ENCODE assay signal across 11 mouse cellular contexts in the genomic region with DNA sequence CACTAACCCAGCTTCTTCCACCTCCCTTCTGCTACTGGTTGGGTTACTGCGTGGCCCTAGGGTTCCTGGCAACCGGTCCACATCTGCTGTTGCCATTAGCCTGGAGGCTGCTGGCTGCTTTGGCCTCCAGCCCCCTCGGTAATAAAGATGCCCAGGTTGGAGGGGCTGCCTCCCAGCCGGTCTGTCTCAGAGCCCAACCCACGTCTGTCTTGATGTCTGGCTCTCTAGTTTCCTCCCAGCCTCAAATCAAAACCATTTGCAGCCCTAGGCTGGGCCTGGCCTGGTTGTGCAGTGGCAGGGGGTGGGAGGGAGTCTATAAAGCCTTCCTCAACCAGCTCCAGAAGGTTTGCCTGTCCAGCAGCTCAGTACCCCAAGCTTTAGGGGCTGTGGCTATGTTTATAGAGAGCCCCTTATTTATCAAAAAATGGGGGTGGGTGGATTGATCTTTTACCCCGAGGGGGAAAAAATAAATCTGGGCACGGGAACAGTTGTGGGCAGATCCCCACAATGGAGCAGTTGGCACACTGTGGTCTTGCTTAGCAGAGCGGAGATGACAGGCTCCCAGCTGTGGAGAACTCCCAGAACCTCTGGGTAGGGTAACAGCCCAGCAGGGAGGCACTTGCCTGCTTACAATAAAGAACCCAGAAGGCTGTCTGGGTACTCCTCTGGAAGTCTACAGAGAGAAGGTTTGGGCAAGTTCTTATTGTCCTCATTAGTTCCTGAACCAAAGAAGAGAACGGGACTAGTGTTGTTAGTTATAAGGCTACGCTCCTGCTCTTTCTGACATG. TPM values are rescaled to one million over a fixed set of nuclear protein-coding genes. Genes with fewer than 3 reads are reported as not detected.
DNase-seq lines count a peak whose midpoint lies in the region; ATAC-seq and TF ChIP-seq lines count a peak whose summit lies in the region.
"Had no signal": no experiment of that assay in that cellular context is flagged by ENCODE, and none has a peak within 500 bp of the region (broad histone marks: within the 10 kb centered on the region; RNA-seq: fewer than 3 reads in every experiment).

No protein-coding gene starts in this region.

- no peak overlapping the region for H3K4me3 ChIP-seq in kidney, postnatal 0 days (replicated peaks; ENCODE audit: low read depth, low read length)
- 0 out of 2 replicates have a peak overlapping the region, but pooled peaks have one; percentile 2 for H3K4me3 ChIP-seq in limb, embryonic 10.5 days
- H3K4me3 ChIP-seq: erythroblast, embryonic 14.5 days had no signal

- H3K4me1 ChIP-seq in kidney, postnatal 0 days (replicated peaks; ENCODE audit: insufficient read depth, low read length), result peaks cover 25% of the 10 kb centered on the region
- peaks cover 84% of the 10 kb centered on the region for H3K4me1 ChIP-seq in limb, embryonic 10.5 days

- H3K27me3 ChIP-seq in kidney, postnatal 0 days (ENCODE audit: insufficient read depth, low read length), result no peaks in the 10 kb centered on the region
- H3K27me3 ChIP-seq in limb, embryonic 10.5 days (ENCODE audit: low read depth, poor library complexity, severe bottlenecking), result no peaks in the 10 kb centered on the region

- WGBS in kidney, postnatal 0 days, result 39% methylated on average over 10 of the region's 10 CpGs
- WGBS in limb, embryonic 10.5 days, result 36% methylated on average over 10 of the region's 10 CpGs

- ATAC-seq in kidney, postnatal 0 days (replicated peaks; ENCODE audit: low FRiP score, low read depth), result peak; percentile 62

- intact Hi-C loops in gastrocnemius, postnatal 14 days (cut with DNase I; ENCODE audit: low total_unique reads), result no loop called here
- intact Hi-C loops in left cerebral cortex, postnatal 25 days (cut with DNase I), result loop anchor here (2.0 kb wide), 1 partner anchor 53 kb away; no protein-coding TSS in a partner anchor

- peaks cover 18% of the 10 kb centered on the region for H3K36me3 ChIP-seq in kidney, postnatal 0 days (ENCODE audit: insufficient read depth, low read length)
- peaks cover 47% of the 10 kb centered on the region for H3K36me3 ChIP-seq in limb, embryonic 10.5 days

- no peaks in the 10 kb centered on the region; the same call in 1 of the 2 replicates for H3K9me3 ChIP-seq in kidney, postnatal 0 days (replicated peaks; ENCODE audit: low read length)
- H3K9me3 ChIP-seq in limb, embryonic 10.5 days (replicated peaks), result no peaks in the 10 kb centered on the region

- TF ChIP-seq CTCF in kidney, postnatal 0 days (IDR thresholded peaks at IDR 0.05; ENCODE audit: low read depth), result no peak

- DNase-seq in gastrocnemius, postnatal 14 days, result peak; percentile 48
- DNase-seq in gastrocnemius, adult 18-20 months (ENCODE audit: low spot score), result no peak
- peak; percentile 82 for DNase-seq in kidney, postnatal 0 days (ENCODE audit: low spot score)
- no peak for DNase-seq in kidney, postnatal 10 days
- peak; percentile 44 for DNase-seq in embryo, embryonic 9.5 days (ENCODE audit: extremely low spot score)
- DNase-seq in limb, embryonic 10.5 days (ENCODE audit: low spot score), result peak; percentile 83
- no peak for DNase-seq in urinary bladder, postnatal 36 days (ENCODE audit: low spot score in 2 of 2)
- no peak for DNase-seq in left cerebral cortex, postnatal 25 days (ENCODE audit: low spot score in 2 of 2)
- DNase-seq: kidney, adult 9 months had no signal

- no peak overlapping the region for H3K4me2 ChIP-seq in kidney, postnatal 0 days (ENCODE audit: low read length)

- 0 out of 2 replicates have a peak overlapping the region, but pooled peaks have one; percentile 25 for H3K27ac ChIP-seq in kidney, postnatal 0 days
- H3K27ac ChIP-seq in limb, embryonic 10.5 days, result peak overlapping the region; percentile 88
- H3K27ac ChIP-seq: macrophage had no signal

- H3K9ac ChIP-seq in kidney, postnatal 0 days (ENCODE audit: low read depth, low read length), result no peak overlapping the region

RNA-seq across cellular contexts. Expression of gene Rasl11b, which starts 6.7 kb away (rescaled TPM):
- 1 to 10 TPM; 4.1 to 5.3 TPM for total RNA-seq in gastrocnemius, postnatal 14 days (2021)
- total RNA-seq in gastrocnemius, adult 18-20 months (2021), result 1 to 10 TPM; 2.8 to 4.7 TPM
- polyA plus RNA-seq in kidney, postnatal 0 days (2015; fragmentation: Nextera tagmentation; extraction: Ambion mirVana), result 96.5 and 99.9 TPM in 2 replicates
- 40.7 and 91.2 TPM in 2 replicates for polyA plus RNA-seq in limb, embryonic 10.5 days (2016; fragmentation: Nextera tagmentation; extraction: Ambion mirVana)
- total RNA-seq in left cerebral cortex, postnatal 25 days (2021), result 10 to 100 TPM; 93.2 to 97.6 TPM
- polyA plus RNA-seq: erythroblast, embryonic 14.5 days; macrophage had no signal

Comparison
In these comparisons a context has a peak if more than half of its experiments do, and no peak if none do; other contexts are left out.
1. DNase-seq: peak in gastrocnemius, postnatal 14 days (single experiment), kidney, postnatal 0 days (single experiment), embryo, embryonic 9.5 days (single experiment) and limb, embryonic 10.5 days (single experiment); none in gastrocnemius, adult 18-20 months (single experiment), kidney, postnatal 10 days (single experiment), urinary bladder, postnatal 36 days (0 of 2) and left cerebral cortex, postnatal 25 days (0 of 2).
2. RNA of gene Rasl11b, which starts 6.7 kb away (total RNA-seq): 93.2 to 97.6 TPM in left cerebral cortex, postnatal 25 days; 4.1 to 5.3 TPM in gastrocnemius, postnatal 14 days and 2.8 to 4.7 TPM in gastrocnemius, adult 18-20 months; every median in the first group is over 10 times any median in the second.